Mouse (Mus musculus) gastrocnemius, adult 2 months (tissue): Measurements from ENCODE around the gene Gm14190. TPM values are rescaled to one million over a fixed set of nuclear protein-coding genes. Genes with fewer than 3 reads are reported as not detected.

Source experiments
- DNase-seq: peaks from one replicate; pipeline ENCODE4 v3.0.0; 2022
- H3K27ac ChIP-seq: fragments of 200-600 bp; 2 replicates; pipeline ENCODE4 v1.8.1; 2022; ENCODE audit warnings: mild to moderate bottlenecking
- H3K4me3 ChIP-seq: fragments of 200-600 bp; 2 replicates; pipeline ENCODE4 v1.8.1; 2022; ENCODE audit warnings: mild to moderate bottlenecking, moderate library complexity
- CTCF ChIP-seq: fragments of 200-600 bp; IDR thresholded peaks from 2 replicates; pipeline ENCODE4 v1.8.1; 2022; ENCODE audit warnings: antibody characterized with exemption, mild to moderate bottlenecking, moderate library complexity
- intact Hi-C: fragments of 180-260 bp; cut with DNase I; formaldehyde crosslinking; loops from one replicate; pipeline ENCODE4 v1.15.1; 2025
- total RNA-seq, 2 experiments: library from RNA; stranded (reverse); gene quantifications; 2 replicates each; pipeline ENCODE4 v1.2.3; 2021

Gene Gm14190
- total RNA-seq, 2 experiments from 2014 or later, result not detected

DNA sequence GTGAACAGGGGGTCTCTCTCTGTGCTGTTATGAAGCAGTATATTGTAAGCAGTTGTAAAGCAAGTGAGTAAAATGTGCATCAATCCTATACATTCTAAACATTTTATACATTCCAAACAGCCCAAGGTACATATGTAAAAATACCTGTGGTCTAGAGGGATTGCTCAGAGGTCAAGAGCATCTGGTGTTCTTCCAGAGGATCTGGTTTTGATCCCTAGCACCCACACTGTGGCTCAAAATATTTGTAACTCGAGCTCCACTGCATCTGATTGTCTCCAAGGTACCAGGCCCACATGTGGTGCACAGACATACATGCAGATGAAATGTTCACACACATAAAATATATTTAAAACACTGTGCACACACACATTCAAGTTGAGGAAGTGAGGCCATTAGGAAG is 49.6 kb downstream of the Gm14190 start:
- intact Hi-C loops, result no loop called here
- TF ChIP-seq CTCF, result no peak
- no peak overlapping the region for H3K4me3 ChIP-seq
- no peak overlapping the region for H3K27ac ChIP-seq
- DNase-seq, result no peak

Other genes with a start within 250 kb of the Gm14190 start
- gene Krt23, start 197.6 kb downstream of the Gm14190 start, total RNA-seq, result not detected
- gene Krt39, start 169.4 kb downstream of the Gm14190 start, total RNA-seq, result not detected
- gene Krt40, start 147.6 kb downstream of the Gm14190 start, total RNA-seq, result not detected
- gene Krtap3-3, start 139.9 kb downstream of the Gm14190 start, total RNA-seq, result not detected
- not detected for gene Krtap3-2, start 133.9 kb downstream of the Gm14190 start, total RNA-seq
- gene Gm11939, start 131.3 kb downstream of the Gm14190 start, total RNA-seq, result not detected
- not detected for gene Krtap3-1, start 124.1 kb downstream of the Gm14190 start, total RNA-seq
- gene Krtap1-5, start 109.7 kb downstream of the Gm14190 start, total RNA-seq, result not detected
- not detected for gene Krtap1-4, start 107.1 kb downstream of the Gm14190 start, total RNA-seq
- not detected for gene Krtap1-3, start 99.4 kb downstream of the Gm14190 start, total RNA-seq
- not detected for gene Krtap9-3, start 92.6 kb downstream of the Gm14190 start, total RNA-seq
- not detected for gene Gm11938, start 87.4 kb downstream of the Gm14190 start, total RNA-seq
- gene Gm11937, start 80.6 kb downstream of the Gm14190 start, total RNA-seq, result not detected
- gene Krtap2-4, start 75.9 kb downstream of the Gm14190 start, total RNA-seq, result not detected
- not detected for gene Gm11562, start 70.3 kb downstream of the Gm14190 start, total RNA-seq
- not detected for gene Krtap4-1, start 62.5 kb downstream of the Gm14190 start, total RNA-seq
- not detected for gene Krtap4-2, start 55.7 kb downstream of the Gm14190 start, total RNA-seq
- gene Krtap4-7, start 46.7 kb downstream of the Gm14190 start, total RNA-seq, result not detected
- not detected for gene Gm11555, start 40.5 kb downstream of the Gm14190 start, total RNA-seq
- not detected for gene Gm11563, start 31.8 kb downstream of the Gm14190 start, total RNA-seq
- not detected for gene Krtap4-6, start 24.8 kb downstream of the Gm14190 start, total RNA-seq
- not detected for gene Gm14180, start 43.5 kb upstream of the Gm14190 start, total RNA-seq
- gene Gm11595, start 82.2 kb upstream of the Gm14190 start, total RNA-seq, result not detected
- gene Krtap4-8, start 90.0 kb upstream of the Gm14190 start, total RNA-seq, result not detected
- gene Krtap4-9, start 94.5 kb upstream of the Gm14190 start, total RNA-seq, result not detected
- gene Gm11596, start 102.7 kb upstream of the Gm14190 start, total RNA-seq, result not detected
- gene Gm11569, start 108.2 kb upstream of the Gm14190 start, total RNA-seq, result not detected
- not detected for gene Gm11554, start 113.7 kb upstream of the Gm14190 start, total RNA-seq
- not detected for gene Krtap4-13, start 119.2 kb upstream of the Gm14190 start, total RNA-seq
- gene Gm11564, start 124.9 kb upstream of the Gm14190 start, total RNA-seq, result not detected
- gene 2300003K06Rik, start 147.3 kb upstream of the Gm14190 start, total RNA-seq, result not detected
- gene Krtap4-16, start 160.9 kb upstream of the Gm14190 start, total RNA-seq, result not detected
- not detected for gene Gm11568, start 167.2 kb upstream of the Gm14190 start, total RNA-seq
- gene Gm11559, start 173.7 kb upstream of the Gm14190 start, total RNA-seq, result not detected
- not detected for gene Krtap9-1, start 182.6 kb upstream of the Gm14190 start, total RNA-seq
- not detected for gene Gm11567, start 188.4 kb upstream of the Gm14190 start, total RNA-seq
- gene Krtap31-1, start 217.2 kb upstream of the Gm14190 start, total RNA-seq, result not detected
- gene Gm11565, start 224.0 kb upstream of the Gm14190 start, total RNA-seq, result not detected
- not detected for gene Krtap31-2, start 245.6 kb upstream of the Gm14190 start, total RNA-seq